7 mouse cellular contexts compared by ENCODE assay signal in genomic region chr2:84799041-84799561, GRCm38 (mm10). TPM values are rescaled to one million over a fixed set of nuclear protein-coding genes. Genes with fewer than 3 reads are reported as not detected.
A peak's percentile ranks its signal among the peaks of the same experiment; 100 is the strongest.
DNase-seq lines count a peak whose midpoint lies in the region; ATAC-seq lines count a peak whose summit lies in the region.

No protein-coding gene starts in this region.

- H3K4me1 ChIP-seq in hindbrain, embryonic 16.5 days (ENCODE audit: control insufficient read depth, insufficient read depth, low read depth, low read length), result peaks cover 2% of the 10 kb centered on the region; the same call in 1 of the 2 replicates

- no peaks in the 10 kb centered on the region for H3K36me3 ChIP-seq in hindbrain, embryonic 16.5 days (ENCODE audit: control insufficient read depth, insufficient read depth, low read length)

- H3K4me3 ChIP-seq in hindbrain, embryonic 16.5 days (ENCODE audit: low read length), result peak overlapping the region; percentile 64

- no peaks in the 10 kb centered on the region for H3K27me3 ChIP-seq in hindbrain, embryonic 16.5 days (replicated peaks; ENCODE audit: control insufficient read depth, insufficient read depth, low read length)

- WGBS in hindbrain, embryonic 16.5 days, result 0% methylated on average over 16 of the region's 16 CpGs

- H3K9ac ChIP-seq in hindbrain, embryonic 16.5 days (ENCODE audit: low read depth, low read length), result peak overlapping the region; percentile 72

- no peaks in the 10 kb centered on the region for H3K9me3 ChIP-seq in hindbrain, embryonic 16.5 days (ENCODE audit: control insufficient read depth, low read length)

- peak; percentile 70 for ATAC-seq in hindbrain, embryonic 16.5 days

- peak overlapping the region; percentile 99 for H3K4me2 ChIP-seq in hindbrain, embryonic 16.5 days (ENCODE audit: low read length)

- peak overlapping the region; percentile 72 for H3K27ac ChIP-seq in hindbrain, embryonic 16.5 days (ENCODE audit: low read depth, low read length)

- peak; percentile 87 for DNase-seq in adipocyte (ENCODE audit: low spot score)
- DNase-seq in cerebellum, postnatal 25 days, result peak; percentile 62 to 76
- DNase-seq in frontal cortex, postnatal 36 days (ENCODE audit: low spot score in 2 of 2), result peak; percentile 55 to 75
- DNase-seq in layer of hippocampus, postnatal 36 days, result peak; percentile 31 to 39
- peak; percentile 89 for DNase-seq in lung, postnatal 25 days (ENCODE audit: low spot score)
- peak; percentile 77 to 82 for DNase-seq in right cerebral cortex, adult 2 months (ENCODE audit: low spot score in 2 of 2)

RNA-seq across cellular contexts. Expression of gene Ube2l6, which starts 0.5 kb away (rescaled TPM):
- 26.1 and 27.8 TPM in 2 replicates for polyA plus RNA-seq in hindbrain, embryonic 16.5 days (2015; fragmentation: Nextera tagmentation; extraction: Ambion mirVana)
- total RNA-seq in layer of hippocampus, postnatal 36 days (2021), result 1 to 10 TPM; 4.2 to 4.3 TPM

RNA-seq across cellular contexts. Expression of gene Smtnl1, which starts 23.4 kb away (rescaled TPM):
- polyA plus RNA-seq in hindbrain, embryonic 16.5 days (2015; fragmentation: Nextera tagmentation; extraction: Ambion mirVana), result not detected in 2 replicates
- total RNA-seq in layer of hippocampus, postnatal 36 days (2021), result not detected

RNA-seq across cellular contexts. Expression of gene Serping1, which starts 23.9 kb away (rescaled TPM):
- polyA plus RNA-seq in hindbrain, embryonic 16.5 days (2015; fragmentation: Nextera tagmentation; extraction: Ambion mirVana), result 40.8 and 42.3 TPM in 2 replicates
- total RNA-seq in layer of hippocampus, postnatal 36 days (2021), result 1 to 10 TPM; 5.5 to 7.5 TPM

RNA-seq across cellular contexts. Expression of gene Timm10, which starts 27.7 kb away (rescaled TPM):
- 76.5 and 83.2 TPM in 2 replicates for polyA plus RNA-seq in hindbrain, embryonic 16.5 days (2015; fragmentation: Nextera tagmentation; extraction: Ambion mirVana)
- 10 to 100 TPM; 45.0 to 48.7 TPM for total RNA-seq in layer of hippocampus, postnatal 36 days (2021)

RNA-seq across cellular contexts. Expression of gene Slc43a1, which starts 39.5 kb away (rescaled TPM):
- 1.5 and 1.6 TPM in 2 replicates for polyA plus RNA-seq in hindbrain, embryonic 16.5 days (2015; fragmentation: Nextera tagmentation; extraction: Ambion mirVana)
- 1 to 10 TPM in 1 of 2 experiments, under 1 TPM in 1; 0.48 to 1.2 TPM for total RNA-seq in layer of hippocampus, postnatal 36 days (2021)

Comparison
In these comparisons a context has a peak if more than half of its experiments do, and no peak if none do; other contexts are left out.
1. Peak in every context shown above with its lines: DNase-seq, ATAC-seq, H3K4me3 ChIP-seq and H3K27ac ChIP-seq.
2. DNase-seq: peak in every context shown above with its lines; median percentile 89 in lung, postnatal 25 days; 87 in adipocyte; 80 in right cerebral cortex, adult 2 months; 69 in cerebellum, postnatal 25 days; 65 in frontal cortex, postnatal 36 days; 35 in layer of hippocampus, postnatal 36 days.